Mouse (Mus musculus): ENCODE measurements around the gene Ppp1r2. TPM values are rescaled to one million over a fixed set of nuclear protein-coding genes. Genes with fewer than 3 reads are reported as not detected.

The Ppp1r2 gene
- polyA plus RNA-seq, 1 experiment from 2014 or later, result 160 TPM

GRCm38 (mm10) chr16:31281981-31282380 lies 6.9 kb upstream of the Ppp1r2 start:
- Histone ChIP-seq H3K9ac (replicated peaks; ENCODE audit: low read depth) (no peak overlapping the region), H3K4me3 (ENCODE audit: low read depth, low read length) (no peak overlapping the region), H3K27ac (ENCODE audit: low read length) (no peak overlapping the region), H3K4me2 (replicated peaks; ENCODE audit: low read depth, low read length) (no peak overlapping the region), H3K27me3 (replicated peaks; ENCODE audit: insufficient read depth, low read length) (no peaks in the 10 kb centered on the region), H3K36me3 (ENCODE audit: insufficient read depth, low read length) (no peaks in the 10 kb centered on the region), H3K9me3 (ENCODE audit: low read length) (no peaks in the 10 kb centered on the region), H3K4me1 (ENCODE audit: insufficient read depth, low read depth, low read length) (peaks cover 7% of the 10 kb centered on the region; the same call in 1 of the 2 replicates)
- whole genome bisulfite sequencing, result 80% methylated on average over 2 of the region's 2 CpGs
- ATAC-seq (no peak), DNase-seq (ENCODE audit: low spot score) (no peak)
- no peak for TF ChIP-seq EP300 (IDR thresholded peaks at IDR 0.05)
- no peak for TF ChIP-seq CTCF (IDR thresholded peaks at IDR 0.05)

- TF ChIP-seq CTCF (IDR thresholded peaks at IDR 0.05) (no peak), EP300 (IDR thresholded peaks at IDR 0.05) (no peak)
- no peak overlapping the region for H3K27ac ChIP-seq (ENCODE audit: low read length)
- no peaks in the 10 kb centered on the region for H3K9me3 ChIP-seq (ENCODE audit: low read length)
- WGBS, result 88% methylated on average over 4 of the region's 4 CpGs
- H3K4me1 ChIP-seq (ENCODE audit: insufficient read depth, low read depth, low read length), result peaks cover 10% of the 10 kb centered on the region; the same call in 1 of the 2 replicates
- no peaks in the 10 kb centered on the region for H3K36me3 ChIP-seq (ENCODE audit: insufficient read depth, low read length)
- H3K27me3 ChIP-seq (replicated peaks; ENCODE audit: insufficient read depth, low read length), result no peaks in the 10 kb centered on the region
- H3K4me2 ChIP-seq (replicated peaks; ENCODE audit: low read depth, low read length), result no peak overlapping the region
- no peak overlapping the region for H3K4me3 ChIP-seq (ENCODE audit: low read depth, low read length)
- H3K9ac ChIP-seq (replicated peaks; ENCODE audit: low read depth), result no peak overlapping the region
- ATAC-seq, result no peak
- DNase-seq (ENCODE audit: low spot score), result no peak
These were observed 5.1 kb upstream of the Ppp1r2 start for GRCm38 (mm10) chr16:31280176-31280575.

DNA sequence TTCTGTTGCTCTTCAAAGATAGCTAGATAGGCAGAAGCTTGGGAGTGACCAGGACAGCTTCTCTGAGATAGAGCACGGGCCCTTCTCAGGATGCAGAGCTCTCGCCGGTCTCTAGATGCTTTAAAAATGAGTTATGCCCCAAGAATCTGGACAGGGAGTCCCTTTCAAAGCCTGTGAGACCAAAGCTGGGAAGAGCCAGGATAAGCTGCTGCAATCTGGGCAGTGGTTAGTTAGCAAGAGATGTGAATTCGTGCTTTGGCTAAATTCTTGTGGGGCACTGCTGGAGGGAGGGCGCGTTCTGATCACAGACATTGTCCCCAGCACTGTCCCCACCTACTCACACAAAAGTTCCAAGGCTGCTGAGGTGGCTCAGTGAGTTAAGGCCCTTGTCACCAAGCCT lies 3.5 kb upstream of the Ppp1r2 start:
- Histone ChIP-seq H3K27ac (ENCODE audit: low read length) (no peak overlapping the region), H3K36me3 (ENCODE audit: insufficient read depth, low read length) (no peaks in the 10 kb centered on the region), H3K4me1 (ENCODE audit: insufficient read depth, low read depth, low read length) (peaks cover 10% of the 10 kb centered on the region; the same call in 1 of the 2 replicates), H3K27me3 (replicated peaks; ENCODE audit: insufficient read depth, low read length) (no peaks in the 10 kb centered on the region), H3K9me3 (ENCODE audit: low read length) (no peaks in the 10 kb centered on the region), H3K9ac (replicated peaks; ENCODE audit: low read depth) (no peak overlapping the region), H3K4me2 (replicated peaks; ENCODE audit: low read depth, low read length) (no peak overlapping the region), H3K4me3 (ENCODE audit: low read depth, low read length) (no peak overlapping the region)
- ATAC-seq (no peak), DNase-seq (ENCODE audit: low spot score) (no peak)
- no peak for TF ChIP-seq EP300 (IDR thresholded peaks at IDR 0.05)
- no peak for TF ChIP-seq CTCF (IDR thresholded peaks at IDR 0.05)
- WGBS, result 65% methylated on average over 6 of the region's 6 CpGs

DNA sequence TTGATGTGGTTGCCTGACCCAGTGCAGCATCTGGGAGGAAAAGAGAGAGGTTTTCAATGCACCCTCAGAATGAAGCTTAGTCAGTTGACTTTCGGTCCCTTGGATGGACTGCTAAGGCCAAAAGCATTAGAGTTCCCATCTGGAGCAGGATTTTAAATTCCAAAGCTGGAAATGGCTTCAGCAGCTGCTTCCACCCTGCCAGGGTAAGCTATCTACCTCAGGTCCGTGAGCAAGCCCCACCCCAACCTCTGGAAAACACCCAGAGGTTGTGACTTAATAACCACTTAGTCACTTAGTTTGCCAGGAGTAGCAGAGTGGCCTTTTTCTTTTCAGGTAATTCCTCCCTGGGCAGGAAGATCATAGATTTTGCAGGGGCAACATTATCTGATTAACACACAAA lies 3.0 kb upstream of the Ppp1r2 start:
- Histone ChIP-seq H3K27ac (ENCODE audit: low read length) (peak overlapping the region; percentile 32), H3K9ac (replicated peaks; ENCODE audit: low read depth) (no peak overlapping the region), H3K4me3 (ENCODE audit: low read depth, low read length) (no peak overlapping the region), H3K9me3 (ENCODE audit: low read length) (no peaks in the 10 kb centered on the region), H3K4me1 (ENCODE audit: insufficient read depth, low read depth, low read length) (peaks cover 10% of the 10 kb centered on the region; the same call in 1 of the 2 replicates), H3K4me2 (replicated peaks; ENCODE audit: low read depth, low read length) (no peak overlapping the region), H3K36me3 (ENCODE audit: insufficient read depth, low read length) (no peaks in the 10 kb centered on the region), H3K27me3 (replicated peaks; ENCODE audit: insufficient read depth, low read length) (no peaks in the 10 kb centered on the region)
- TF ChIP-seq EP300 (IDR thresholded peaks at IDR 0.05) (no peak), CTCF (IDR thresholded peaks at IDR 0.05) (no peak)
- DNase-seq (ENCODE audit: low spot score), result no peak
- WGBS, result 63% methylated on average over 2 of the region's 2 CpGs
- ATAC-seq, result no peak

- Histone ChIP-seq H3K9ac (replicated peaks; ENCODE audit: low read depth) (no peak overlapping the region), H3K9me3 (ENCODE audit: low read length) (no peaks in the 10 kb centered on the region), H3K4me3 (ENCODE audit: low read depth, low read length) (no peak overlapping the region), H3K4me2 (replicated peaks; ENCODE audit: low read depth, low read length) (0 out of 2 replicates have a peak overlapping the region, but pooled peaks have one; percentile 2), H3K27me3 (replicated peaks; ENCODE audit: insufficient read depth, low read length) (no peaks in the 10 kb centered on the region), H3K36me3 (ENCODE audit: insufficient read depth, low read length) (no peaks in the 10 kb centered on the region), H3K27ac (ENCODE audit: low read length) (peak overlapping the region; percentile 92), H3K4me1 (ENCODE audit: insufficient read depth, low read depth, low read length) (peaks cover 10% of the 10 kb centered on the region; the same call in 1 of the 2 replicates)
- DNase-seq (ENCODE audit: low spot score) (no peak), ATAC-seq (no peak)
- WGBS, result 66% methylated on average over 7 of the region's 7 CpGs
- TF ChIP-seq EP300 (IDR thresholded peaks at IDR 0.05), result no peak
- TF ChIP-seq CTCF (IDR thresholded peaks at IDR 0.05), result no peak
These were observed 1.9 kb upstream of the Ppp1r2 start for GRCm38 (mm10) chr16:31276962-31277361.

DNA sequence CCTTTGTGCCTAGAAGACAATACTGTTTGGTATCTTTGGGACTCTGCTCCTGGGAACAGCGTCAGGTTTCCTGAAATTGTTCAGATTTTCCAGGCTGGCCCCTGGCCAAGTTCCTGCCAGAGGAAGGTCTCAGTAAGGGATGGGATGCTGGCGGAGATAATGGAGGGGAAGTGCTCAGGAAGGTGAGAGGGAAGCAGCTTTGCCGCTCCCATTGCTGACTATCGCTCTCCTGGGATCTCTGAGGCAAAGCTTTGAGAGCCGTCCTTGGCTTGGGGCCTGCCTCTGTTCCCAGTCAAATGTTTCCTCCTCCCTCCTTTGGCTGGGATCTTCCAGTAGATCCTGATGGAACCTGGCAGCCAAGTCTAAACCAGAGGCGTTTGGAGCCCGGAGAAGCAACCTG lies 1.5 kb upstream of the Ppp1r2 start:
- H3K9me3 ChIP-seq (ENCODE audit: low read length), result no peaks in the 10 kb centered on the region
- no peaks in the 10 kb centered on the region for H3K27me3 ChIP-seq (replicated peaks; ENCODE audit: insufficient read depth, low read length)
- ATAC-seq, result peak; percentile 51
- WGBS, result 34% methylated on average over 7 of the region's 7 CpGs
- H3K36me3 ChIP-seq (ENCODE audit: insufficient read depth, low read length), result no peaks in the 10 kb centered on the region
- peak overlapping the region; percentile 92 for H3K27ac ChIP-seq (ENCODE audit: low read length)
- peak; percentile 99 for TF ChIP-seq EP300 (IDR thresholded peaks at IDR 0.05)
- TF ChIP-seq CTCF (IDR thresholded peaks at IDR 0.05), result no peak
- no peak overlapping the region for H3K9ac ChIP-seq (replicated peaks; ENCODE audit: low read depth)
- peak; percentile 84 for DNase-seq (ENCODE audit: low spot score)
- H3K4me2 ChIP-seq (replicated peaks; ENCODE audit: low read depth, low read length), result 0 out of 2 replicates have a peak overlapping the region, but pooled peaks have one; percentile 2
- H3K4me3 ChIP-seq (ENCODE audit: low read depth, low read length), result no peak overlapping the region
- H3K4me1 ChIP-seq (ENCODE audit: insufficient read depth, low read depth, low read length), result peaks cover 8% of the 10 kb centered on the region; the same call in 1 of the 2 replicates

DNA sequence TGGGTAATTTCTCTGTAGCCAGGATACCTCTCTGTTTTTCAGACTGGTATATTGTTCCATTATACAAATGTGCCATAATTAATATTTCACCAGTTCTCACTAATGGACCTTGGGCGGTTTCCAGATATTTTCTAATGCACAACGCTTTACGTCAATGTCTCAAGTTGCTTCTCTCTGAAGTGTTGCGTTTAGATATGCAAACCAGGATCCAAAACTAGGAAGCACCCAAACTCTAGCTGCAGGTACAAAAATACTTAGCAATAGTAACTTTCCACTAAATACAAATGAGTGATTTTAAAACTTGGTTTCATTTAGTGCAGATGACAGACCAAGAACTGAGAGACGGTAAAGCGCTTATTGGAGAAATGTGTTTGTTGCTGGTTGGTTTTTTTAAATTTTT lies 993 bp downstream of the Ppp1r2 start:
- Histone ChIP-seq H3K4me2 (replicated peaks; ENCODE audit: low read depth, low read length) (peak overlapping the region; percentile 48), H3K4me1 (ENCODE audit: insufficient read depth, low read depth, low read length) (peaks cover 8% of the 10 kb centered on the region; the same call in 1 of the 2 replicates), H3K36me3 (ENCODE audit: insufficient read depth, low read length) (no peaks in the 10 kb centered on the region), H3K9ac (replicated peaks; ENCODE audit: low read depth) (peak overlapping the region; percentile 94), H3K27ac (ENCODE audit: low read length) (peak overlapping the region; percentile 92), H3K4me3 (ENCODE audit: low read depth, low read length) (peak overlapping the region; percentile 78), H3K9me3 (ENCODE audit: low read length) (no peaks in the 10 kb centered on the region), H3K27me3 (replicated peaks; ENCODE audit: insufficient read depth, low read length) (no peaks in the 10 kb centered on the region)
- no peak for TF ChIP-seq CTCF (IDR thresholded peaks at IDR 0.05)
- no peak for TF ChIP-seq EP300 (IDR thresholded peaks at IDR 0.05)
- WGBS, result under 1% methylated on average over 6 of the region's 6 CpGs
- DNase-seq (ENCODE audit: low spot score) (peak; percentile 49), ATAC-seq (no peak)

Data from lung, postnatal 0 days (tissue).